Mouse (Mus musculus) spleen, adult 2 months (tissue): Measurements from ENCODE around the gene Nfkb1.

Experiments
- CTCF ChIP-seq: fragments of 200-500 bp; IDR thresholded peaks from 2 replicates; pipeline ENCODE4 v1.5.1; 2011; ENCODE audit warnings: mild to moderate bottlenecking, inconsistent platforms; ENCODE audit not compliant: insufficient read depth, insufficient read length, insufficient replicate concordance; ENCODE audit errors: extremely low read depth
- POLR2A ChIP-seq: fragments of 200-500 bp; IDR thresholded peaks from 2 replicates; pipeline ENCODE4 v1.6.1; 2011; ENCODE audit warnings: low read depth, low read length, inconsistent platforms

GRCm38 (mm10) chr3:135562036-135562435, 129.3 kb downstream of the Nfkb1 start:
- TF ChIP-seq POLR2A (no peak), CTCF (no peak)
